Mouse (Mus musculus) layer of hippocampus, postnatal 14 days (tissue): ENCODE data around the gene Gins3. TPM values are rescaled to one million over a fixed set of nuclear protein-coding genes. Genes with fewer than 3 reads are reported as not detected.
"Not testable (repeated sequence)": the region's sequence is repeated elsewhere in the genome, so short reads cannot be mapped to it uniquely, and the experiment has no call there.

Experiments
- DNase-seq, 2 experiments: peaks; one replicate each; pipeline ENCODE4 v3.0.0; 2021 to 2022; ENCODE audit warnings: low spot score in 2 of 2, mixed read lengths in 1 of 2
- total RNA-seq, 2 experiments: library from RNA; stranded (reverse); gene quantifications; 2 replicates each; pipeline ENCODE4 v1.2.3; 2021

Gene Gins3
- total RNA-seq, 2 experiments from 2014 or later = 2.7 TPM

- DNase-seq = no peak
Measured at GRCm38 (mm10) chr8:95648251-95648650, 15.0 kb downstream of the Gins3 start.

GRCm38 (mm10) chr8:95653351-95653750, 20.1 kb downstream of the Gins3 start:
- DNase-seq = no peak

GRCm38 (mm10) chr8:95655831-95656230, 22.6 kb downstream of the Gins3 start:
- DNase-seq = no peak

- DNase-seq = no peak
Measured at GRCm38 (mm10) chr8:95656316-95657002, 23.2 kb downstream of the Gins3 start.

GRCm38 (mm10) chr8:95657523-95657922, 24.3 kb downstream of the Gins3 start:
- no peak for DNase-seq

GRCm38 (mm10) chr8:95660334-95660882, 27.2 kb downstream of the Gins3 start:
- DNase-seq = no peak

DNA sequence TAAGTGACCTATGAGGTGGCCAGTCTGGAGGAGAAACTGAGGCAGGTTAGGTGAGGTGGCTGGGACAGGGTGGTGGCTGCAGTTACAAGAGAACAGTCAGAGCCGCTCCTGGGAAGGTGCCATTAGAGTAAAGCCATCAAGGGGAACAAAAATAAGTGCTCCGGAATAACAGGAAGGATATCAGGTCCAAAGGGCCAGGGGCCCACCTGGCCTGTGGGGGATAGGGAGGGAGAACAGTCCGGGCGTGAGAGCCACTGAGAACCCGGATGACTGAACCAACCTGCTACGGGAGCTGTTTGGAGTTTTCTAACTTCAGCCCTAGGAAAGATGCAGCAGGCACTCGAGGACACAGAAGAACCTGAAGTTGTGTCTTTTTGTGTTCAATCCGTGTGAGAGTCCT, 27.8 kb downstream of the Gins3 start:
- DNase-seq = no peak

- DNase-seq = no peak
Measured at GRCm38 (mm10) chr8:95661575-95661974, 28.3 kb downstream of the Gins3 start.

GRCm38 (mm10) chr8:95662885-95663598, 29.8 kb downstream of the Gins3 start:
- no peak for DNase-seq

GRCm38 (mm10) chr8:95663599-95663949, 30.3 kb downstream of the Gins3 start:
- no peak for DNase-seq

DNA sequence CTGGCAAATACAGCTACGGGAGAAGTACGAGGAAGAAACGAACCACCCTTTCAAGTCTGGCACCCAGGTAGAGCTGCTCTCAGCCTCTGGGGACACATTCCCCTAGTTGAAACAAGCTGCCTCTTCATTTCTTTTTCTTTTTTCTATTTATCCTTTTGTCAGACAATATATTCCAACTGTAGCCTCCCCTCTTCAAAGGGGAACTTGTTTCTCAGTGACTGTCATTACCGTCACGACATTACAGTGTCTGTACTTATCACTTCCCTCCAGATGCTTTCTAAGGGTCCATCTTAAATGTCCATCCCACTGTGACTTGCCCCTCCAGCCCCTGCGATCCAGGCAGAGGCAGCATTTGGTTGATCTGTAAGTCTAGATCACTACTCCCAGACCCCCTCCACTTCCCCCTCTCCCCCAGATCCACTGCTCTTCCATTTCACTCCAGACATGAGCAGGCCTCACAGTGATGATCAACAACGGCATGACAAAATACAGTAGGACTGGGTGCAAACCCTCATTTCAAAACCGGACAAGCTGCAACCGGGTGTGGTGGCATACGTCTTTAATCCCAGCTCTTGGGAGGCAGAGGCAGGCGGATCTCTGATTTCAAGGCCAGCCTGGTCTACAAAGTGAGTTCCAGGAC, 32.7 kb downstream of the Gins3 start:
- DNase-seq = not testable (repeated sequence)

DNA sequence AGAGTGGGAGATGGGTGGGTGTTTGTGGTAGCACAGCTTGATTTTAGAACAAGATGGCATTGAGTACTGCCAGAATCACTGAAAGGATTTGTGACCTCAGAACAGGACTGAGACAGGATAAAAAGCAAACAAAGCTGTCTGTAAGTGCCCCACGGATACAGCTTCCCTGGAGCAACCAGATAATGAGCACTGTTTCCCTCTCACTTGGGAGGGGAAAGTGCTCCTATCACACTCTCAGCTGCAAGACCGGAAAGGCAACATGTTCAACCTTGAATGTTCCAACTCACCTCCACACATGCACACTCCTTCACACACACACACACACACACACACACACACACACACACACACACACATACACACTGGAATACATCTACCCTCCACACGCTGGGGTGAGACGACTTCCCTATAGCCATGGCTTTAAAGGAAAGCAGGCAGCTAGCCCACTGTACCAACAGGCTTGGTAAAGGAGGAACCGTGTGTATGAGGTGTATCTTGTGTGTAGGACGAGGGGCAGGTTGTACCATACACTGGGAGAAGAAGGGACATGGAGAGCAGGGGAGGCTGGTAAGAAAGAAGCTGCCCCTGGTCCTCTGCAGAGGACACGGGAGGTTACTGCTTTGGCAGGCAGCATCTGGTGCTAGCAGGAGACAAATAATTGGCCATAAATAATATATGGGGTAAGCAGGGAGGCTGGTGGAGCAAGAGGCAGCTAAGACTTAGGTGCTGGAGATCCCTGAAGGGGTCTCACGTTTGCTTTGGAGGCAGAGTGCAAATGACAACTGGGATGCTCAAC, 35.1 kb downstream of the Gins3 start:
- DNase-seq = no peak

- DNase-seq = no peak
Measured at GRCm38 (mm10) chr8:95669967-95670366, 36.7 kb downstream of the Gins3 start.

- DNase-seq = no peak
Measured at GRCm38 (mm10) chr8:95671861-95672260, 38.6 kb downstream of the Gins3 start.

- no peak for DNase-seq
Measured at GRCm38 (mm10) chr8:95672811-95673210, 39.6 kb downstream of the Gins3 start.

GRCm38 (mm10) chr8:95676631-95677030, 43.4 kb downstream of the Gins3 start, which contains the start of gene Ndrg4:
TSS of gene Ndrg4 (plus strand) at chr8:95676980.
- DNase-seq = no peak

- DNase-seq = no peak
Measured at GRCm38 (mm10) chr8:95677591-95678023, 44.4 kb downstream of the Gins3 start.

GRCm38 (mm10) chr8:95678024-95678611, 44.9 kb downstream of the Gins3 start:
- no peak for DNase-seq

GRCm38 (mm10) chr8:95688073-95688672, 54.9 kb downstream of the Gins3 start:
- peak in 1 of 2 experiments; percentile 70 for DNase-seq

DNA sequence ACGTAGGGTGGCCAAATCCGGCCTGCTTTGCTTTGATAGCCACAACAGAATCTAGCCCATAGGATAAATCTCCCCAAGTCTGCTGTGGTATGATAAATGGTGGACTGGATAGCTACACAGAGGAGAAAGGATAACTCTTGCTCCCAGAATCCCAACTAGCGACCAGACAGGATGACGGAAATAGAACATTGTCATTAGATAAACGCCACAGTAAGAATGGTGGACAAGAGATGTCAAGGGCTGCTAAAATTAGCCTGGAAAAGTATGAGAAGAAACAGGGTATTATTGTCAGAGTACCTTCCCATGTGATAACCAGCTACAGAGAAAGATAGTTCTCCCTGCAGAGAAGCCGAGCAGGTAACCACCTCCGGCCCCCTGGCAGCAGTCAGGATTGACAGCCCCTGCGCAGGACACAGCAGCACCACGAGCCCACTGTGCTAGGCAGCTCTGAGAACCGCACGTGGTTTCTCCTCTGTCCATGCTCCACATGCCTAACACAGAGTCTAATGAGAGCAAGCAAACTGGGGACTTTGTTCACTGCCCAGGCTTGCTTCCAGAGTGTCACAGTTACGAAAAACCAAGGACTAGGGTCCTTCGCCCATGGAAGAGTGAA, 57.8 kb downstream of the Gins3 start:
- no peak for DNase-seq
